Mouse (Mus musculus): Measurements from ENCODE around the gene Them7.

Gene Them7

DNA sequence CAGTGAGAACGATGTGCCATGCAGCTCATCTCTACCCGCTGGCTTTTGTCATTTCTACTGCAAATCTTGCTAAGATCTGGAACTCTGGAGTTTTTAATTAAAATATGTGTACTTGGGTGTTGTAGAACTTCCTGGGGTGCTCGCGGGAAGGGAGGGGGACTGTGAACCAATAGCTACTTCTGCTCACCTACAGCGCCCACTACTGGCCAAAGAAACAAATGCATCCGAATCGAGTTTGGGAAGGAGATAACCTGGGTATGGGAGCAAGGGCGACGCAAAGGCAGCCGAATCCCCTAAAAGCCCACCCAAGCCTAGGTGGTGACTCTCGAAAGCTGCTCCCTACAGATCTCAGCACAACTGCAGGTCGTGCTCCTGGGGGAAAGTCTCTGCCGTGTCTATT, 87.3 kb downstream of the Them7 start:
- no peak for DNase-seq (ENCODE audit: low spot score in 2 of 2)

DNA sequence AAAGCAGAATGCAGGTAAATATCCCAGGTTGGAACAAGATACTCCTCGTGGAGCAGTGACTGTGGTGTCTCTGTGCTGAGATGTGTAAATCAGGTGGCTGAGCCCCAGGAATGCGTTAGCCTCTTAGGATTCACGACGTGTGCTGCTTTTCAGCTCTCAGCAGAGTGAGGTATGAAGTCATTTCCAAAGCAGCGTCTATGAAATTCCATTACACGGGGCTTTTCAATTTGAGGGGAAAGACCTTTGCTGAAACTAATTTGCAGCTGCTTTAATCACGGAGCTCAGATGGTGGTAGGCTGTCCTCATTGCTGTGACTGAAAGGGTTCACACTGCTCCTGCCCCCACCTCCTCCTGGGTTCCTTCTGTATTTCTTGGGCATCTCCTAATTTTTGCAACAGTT, 87.9 kb downstream of the Them7 start:
- DNase-seq (ENCODE audit: low spot score in 2 of 2), result no peak

GRCm38 (mm10) chr2:105313077-105313476, 89.0 kb downstream of the Them7 start:
- DNase-seq (ENCODE audit: low spot score in 2 of 2), result no peak

- DNase-seq (ENCODE audit: low spot score in 2 of 2), result no peak
These were observed 93.5 kb downstream of the Them7 start for GRCm38 (mm10) chr2:105317556-105318184.

DNA sequence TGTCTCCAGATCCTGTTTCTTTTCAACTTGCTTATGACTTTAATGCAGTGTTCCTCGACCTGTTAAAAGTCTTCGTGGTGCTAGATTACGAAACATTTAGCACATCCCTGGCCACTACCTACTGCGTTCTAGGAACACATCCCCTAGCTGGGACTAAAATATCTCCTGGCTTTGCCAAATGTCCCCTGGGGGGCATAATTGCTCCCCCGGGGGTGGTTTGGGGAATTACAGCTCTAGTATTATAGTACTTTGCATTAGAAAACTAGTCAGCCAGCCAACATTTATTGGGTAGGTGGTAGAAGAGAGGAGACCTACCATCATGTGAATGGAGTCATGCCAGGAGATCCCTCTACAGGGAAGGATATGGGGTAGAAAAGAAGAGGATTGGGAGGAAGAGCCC, 101.9 kb downstream of the Them7 start:
- no peak for DNase-seq (ENCODE audit: low spot score in 2 of 2)

DNA sequence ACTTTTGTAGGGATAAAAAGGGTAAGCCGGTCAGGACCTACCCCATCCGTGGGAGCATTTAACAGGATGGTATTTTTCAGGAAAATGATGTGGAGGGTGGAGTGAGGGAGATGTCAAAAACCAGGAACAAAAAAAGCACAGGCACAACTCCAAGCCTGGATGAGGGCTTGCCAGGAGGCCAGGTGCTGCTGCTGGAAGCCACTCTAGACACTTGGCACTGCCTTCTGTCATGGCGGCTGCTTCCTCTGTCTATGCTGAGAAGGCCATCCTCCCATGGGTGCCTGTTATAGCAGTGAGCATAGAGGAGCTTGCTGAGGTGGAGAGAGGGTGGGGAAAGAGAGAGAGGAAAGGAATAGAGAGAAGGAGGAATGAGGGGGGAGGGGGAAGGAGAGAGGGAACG, 105.9 kb downstream of the Them7 start:
- peak in 1 of 2 experiments; percentile 6 for DNase-seq (ENCODE audit: low spot score in 2 of 2)

DNA sequence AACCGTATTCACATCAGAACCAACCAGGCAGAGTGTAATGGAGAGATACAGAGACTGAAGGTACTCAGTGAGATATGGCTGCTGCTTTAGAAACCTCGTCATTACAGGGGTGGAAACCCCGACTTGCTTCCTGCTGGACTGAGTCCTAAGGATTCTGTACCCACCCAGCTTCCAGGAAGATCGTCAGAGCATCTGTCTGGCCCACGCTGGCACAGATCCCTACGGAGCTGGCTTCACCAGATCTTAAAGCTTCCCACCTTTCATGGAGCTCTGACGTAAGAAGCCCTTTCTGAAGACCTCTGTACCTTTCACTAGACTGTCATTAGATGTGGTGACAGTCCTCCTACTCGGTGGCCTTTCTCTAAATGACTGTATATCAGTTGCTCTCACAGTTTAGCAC, 109.0 kb downstream of the Them7 start:
- DNase-seq (ENCODE audit: low spot score in 2 of 2), result no peak

- DNase-seq (ENCODE audit: low spot score in 2 of 2), result peak; percentile 16 to 31
These were observed 110.0 kb downstream of the Them7 start for GRCm38 (mm10) chr2:105333976-105334713.

DNA sequence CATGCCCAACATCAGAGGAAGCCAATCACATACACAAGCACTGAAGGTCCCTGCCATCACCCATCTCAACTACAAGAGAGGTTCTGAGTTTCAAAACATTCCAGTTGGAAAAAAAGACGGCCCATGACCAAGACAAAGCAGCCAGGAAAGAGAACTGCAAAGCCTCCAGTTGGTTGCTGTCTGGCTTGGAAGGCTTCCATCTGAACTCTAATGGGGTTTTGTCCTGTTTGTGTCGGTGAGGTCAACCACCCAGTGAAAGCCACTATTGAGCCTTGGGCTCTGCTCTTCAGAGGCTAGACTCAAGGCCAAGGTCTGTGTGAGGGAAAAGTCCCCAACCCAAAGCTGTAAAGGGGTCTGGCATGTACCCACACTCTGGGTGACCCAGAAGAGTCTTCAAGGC, 111.5 kb downstream of the Them7 start:
- no peak for DNase-seq (ENCODE audit: low spot score in 2 of 2)

DNA sequence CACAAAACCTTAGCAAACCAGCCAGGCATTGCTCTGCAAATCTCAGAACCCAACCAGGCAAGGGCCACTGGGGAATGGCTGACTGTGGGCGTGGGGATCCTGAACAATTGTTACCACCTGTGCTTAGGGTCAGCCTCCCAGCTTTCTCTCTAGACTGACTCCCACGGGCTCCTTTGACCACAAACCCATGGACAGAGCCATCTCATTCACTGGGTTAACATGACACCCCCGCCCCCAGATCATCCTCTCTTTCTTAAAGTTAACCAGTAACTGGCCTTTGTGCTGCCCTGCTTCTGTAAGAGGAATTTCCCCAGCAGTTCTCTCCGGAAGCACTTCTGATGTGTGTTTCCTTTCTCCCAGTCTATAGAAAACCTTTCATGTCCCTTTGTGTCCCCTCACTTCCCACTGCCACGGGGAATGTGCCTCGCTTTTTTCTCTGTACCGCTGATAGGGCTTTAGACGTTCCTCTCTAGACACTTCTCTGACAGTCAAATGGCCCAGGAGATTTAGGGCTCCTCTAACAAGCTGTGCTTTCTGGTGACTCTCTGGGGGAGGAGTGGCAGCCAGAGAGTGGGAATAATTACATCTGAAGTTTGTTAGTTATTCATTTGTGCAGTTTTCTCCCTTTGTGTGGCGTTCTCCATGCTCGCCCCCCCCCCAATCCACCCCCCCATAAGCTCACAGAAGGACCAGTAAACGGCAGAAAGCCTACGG, 112.4 kb downstream of the Them7 start:
- DNase-seq (ENCODE audit: low spot score in 2 of 2), result no peak

- DNase-seq (ENCODE audit: low spot score in 2 of 2), result no peak
These were observed 113.2 kb downstream of the Them7 start for GRCm38 (mm10) chr2:105337171-105337875.

GRCm38 (mm10) chr2:105339993-105340392, 115.9 kb downstream of the Them7 start:
- DNase-seq (ENCODE audit: low spot score in 2 of 2), result no peak

GRCm38 (mm10) chr2:105348886-105349285, 124.8 kb downstream of the Them7 start:
- no peak for DNase-seq (ENCODE audit: low spot score in 2 of 2)

DNA sequence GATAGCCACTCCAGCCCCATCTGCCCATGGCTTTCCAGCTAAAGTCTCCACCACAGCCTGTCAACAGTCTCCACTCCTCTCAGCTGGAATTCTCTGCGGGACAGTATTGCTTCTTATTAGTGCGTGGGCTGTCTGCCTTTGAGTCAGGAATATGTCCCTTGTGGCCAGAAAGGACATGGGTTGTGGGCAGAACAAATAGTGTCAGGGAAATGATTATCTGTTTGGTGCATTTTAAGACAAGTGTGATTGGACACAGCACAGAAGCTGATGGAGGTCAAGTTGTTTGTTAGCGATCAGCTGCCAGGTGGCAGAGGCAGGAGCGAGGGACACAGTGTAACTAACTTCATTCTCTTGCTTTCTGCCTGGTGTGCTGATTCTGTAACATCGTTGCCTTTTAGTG, 132.7 kb downstream of the Them7 start:
- DNase-seq (ENCODE audit: low spot score in 2 of 2), result no peak

GRCm38 (mm10) chr2:105358040-105358439, 133.9 kb downstream of the Them7 start:
- no peak for DNase-seq (ENCODE audit: low spot score in 2 of 2)

DNA sequence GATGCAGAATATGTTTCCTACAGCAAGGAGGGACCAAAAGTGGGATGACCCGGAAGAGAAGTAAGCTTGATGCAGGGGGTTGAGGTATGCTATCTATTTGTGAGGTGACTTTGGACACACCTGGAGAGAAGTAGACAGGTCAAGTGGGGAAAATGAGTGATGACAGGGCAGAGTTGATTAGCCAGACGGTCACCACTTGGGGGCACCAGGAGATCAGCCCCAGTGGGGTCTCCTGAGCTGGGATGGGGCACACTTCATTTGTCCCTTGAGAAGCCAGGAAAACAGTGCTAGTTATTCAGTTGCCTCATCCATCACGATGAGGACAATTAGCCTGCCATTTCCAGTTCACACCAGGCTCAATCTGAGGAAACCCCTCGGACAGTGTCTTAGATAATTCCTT, 143.5 kb downstream of the Them7 start:
- no peak for DNase-seq (ENCODE audit: low spot score in 2 of 2)

DNA sequence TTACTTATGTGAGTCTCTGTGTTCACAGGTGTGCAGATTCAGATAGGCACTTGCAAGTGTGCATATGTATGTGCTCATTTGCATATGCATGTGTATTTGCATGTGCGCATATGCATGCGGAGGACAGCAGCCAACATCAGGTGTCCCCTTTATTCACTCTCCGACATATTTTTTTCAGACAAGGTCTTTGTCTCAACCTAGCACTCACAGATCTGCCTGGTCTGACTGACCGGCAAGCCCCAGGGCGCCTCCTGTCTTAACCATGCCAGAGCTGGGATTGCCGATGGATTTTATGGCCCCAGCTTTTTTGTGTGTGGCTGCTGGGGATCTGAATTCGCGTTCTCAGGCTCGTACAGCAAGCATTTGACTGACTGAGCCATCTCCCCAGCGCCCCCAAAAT, 146.1 kb downstream of the Them7 start:
- no peak for DNase-seq (ENCODE audit: low spot score in 2 of 2)

DNA sequence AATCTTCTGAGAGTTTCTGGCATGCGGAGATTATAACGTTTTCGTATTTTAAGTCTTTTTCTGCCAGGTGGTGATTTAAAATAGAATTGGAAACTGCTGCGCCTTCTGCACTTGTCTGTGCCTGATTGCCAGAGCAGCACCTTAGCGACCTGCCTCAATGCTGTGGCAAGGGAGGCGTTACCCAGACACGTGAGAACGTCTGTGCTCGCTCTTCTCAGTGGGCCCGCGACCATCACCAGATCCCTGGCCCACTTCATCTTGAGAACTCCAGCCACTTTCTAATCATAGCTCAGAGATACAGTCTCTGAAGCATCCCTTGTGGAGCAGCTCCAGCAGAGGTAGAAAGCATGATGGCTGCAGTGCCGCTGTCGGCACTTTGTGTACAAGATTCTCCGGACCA, 146.6 kb downstream of the Them7 start:
- peak in 1 of 2 experiments; percentile 4 for DNase-seq (ENCODE audit: low spot score in 2 of 2)

GRCm38 (mm10) chr2:105372156-105372555, 148.0 kb downstream of the Them7 start:
- no peak for DNase-seq (ENCODE audit: low spot score in 2 of 2)

- DNase-seq (ENCODE audit: low spot score in 2 of 2), result no peak
These were observed 148.6 kb downstream of the Them7 start for GRCm38 (mm10) chr2:105372727-105373126.

GRCm38 (mm10) chr2:105373658-105374057, 149.5 kb downstream of the Them7 start:
- no peak for DNase-seq (ENCODE audit: low spot score in 2 of 2)

- no peak for DNase-seq (ENCODE audit: low spot score in 2 of 2)
These were observed 151.1 kb downstream of the Them7 start for GRCm38 (mm10) chr2:105375261-105375660.
